Mouse (Mus musculus) hindbrain, embryonic 13.5 days (tissue): Measurements from ENCODE around the gene Spi1. TPM values are rescaled to one million over a fixed set of nuclear protein-coding genes. Genes with fewer than 3 reads are reported as not detected.

Experiments used
- polyA plus RNA-seq: library from polyadenylated mRNA; unstranded; fragments of >200 nt; fragmentation: Nextera tagmentation; extraction: Ambion mirVana; gene quantifications from 2 replicates; pipeline ENCODE4 v1.2.1, GENCODE M21; 2015

The Spi1 gene
- polyA plus RNA-seq, 1 experiment from 2014 or later: 3.9 TPM

Other genes with a start within 250 kb of the Spi1 start
- gene Mtch2, start 235.2 kb upstream of the Spi1 start, polyA plus RNA-seq: 258 and 261 TPM in 2 replicates
- gene C1qtnf4, start 196.5 kb upstream of the Spi1 start, polyA plus RNA-seq: 31.2 and 46.2 TPM in 2 replicates
- 56.2 and 61.6 TPM in 2 replicates for gene Kbtbd4, start 177.7 kb upstream of the Spi1 start, polyA plus RNA-seq
- gene Ndufs3, start 177.6 kb upstream of the Spi1 start, polyA plus RNA-seq: 212 and 215 TPM in 2 replicates
- gene Celf1, start 142.0 kb upstream of the Spi1 start, polyA plus RNA-seq: 108 and 121 TPM in 2 replicates
- 0.99 and 1.6 TPM in 2 replicates for gene Rapsn, start 46.8 kb upstream of the Spi1 start, polyA plus RNA-seq
- gene Psmc3, start 28.4 kb upstream of the Spi1 start, polyA plus RNA-seq: 238 and 241 TPM in 2 replicates
- gene Slc39a13, start 12.0 kb upstream of the Spi1 start, polyA plus RNA-seq: 28.1 and 29.4 TPM in 2 replicates
- 0.23 and 0.58 TPM in 2 replicates for gene Mybpc3, start 35.8 kb downstream of the Spi1 start, polyA plus RNA-seq
- gene Madd, start 101.4 kb downstream of the Spi1 start, polyA plus RNA-seq: 56.7 and 59.2 TPM in 2 replicates
- gene Nr1h3, start 120.4 kb downstream of the Spi1 start, polyA plus RNA-seq: 1.7 and 1.8 TPM in 2 replicates
- 38.0 and 41.3 TPM in 2 replicates for gene Acp2, start 120.5 kb downstream of the Spi1 start, polyA plus RNA-seq
- 14.1 and 15.2 TPM in 2 replicates for gene Ddb2, start 154.6 kb downstream of the Spi1 start, polyA plus RNA-seq
- 12.8 and 14.5 TPM in 2 replicates for gene Pacsin3, start 173.6 kb downstream of the Spi1 start, polyA plus RNA-seq
- gene Arfgap2, start 182.6 kb downstream of the Spi1 start, polyA plus RNA-seq: 69.4 and 70.4 TPM in 2 replicates